ENCODE assay signal across 26 mouse cellular contexts in genomic region chr5:28178322-28178721, GRCm38 (mm10). TPM values are rescaled to one million over a fixed set of nuclear protein-coding genes. Genes with fewer than 3 reads are reported as not detected.
DNase-seq lines count a peak whose midpoint lies in the region; ATAC-seq and TF ChIP-seq lines count a peak whose summit lies in the region.
"Had no signal": no experiment of that assay in that cellular context is flagged by ENCODE, and none has a peak within 500 bp of the region (broad histone marks: within the 10 kb centered on the region; RNA-seq: fewer than 3 reads in every experiment).

No protein-coding gene starts in this region.

- WGBS in hindbrain, embryonic 10.5 days, result 22% methylated on average over 5 of the region's 5 CpGs
- 25% methylated on average over 5 of the region's 5 CpGs for WGBS in hindbrain, embryonic 12.5 days
- WGBS in midbrain, embryonic 11.5 days, result 16% methylated on average over 5 of the region's 5 CpGs
- 33% methylated on average over 5 of the region's 5 CpGs for WGBS in midbrain, postnatal 0 days
- WGBS in midbrain, embryonic 14.5 days, result 21% methylated on average over 5 of the region's 5 CpGs
- WGBS in midbrain, embryonic 15.5 days, result 26% methylated on average over 5 of the region's 5 CpGs

- H3K9ac ChIP-seq in hindbrain, embryonic 12.5 days, result no peak overlapping the region
- H3K9ac ChIP-seq in midbrain, embryonic 11.5 days (ENCODE audit: low read length), result no peak overlapping the region
- H3K9ac ChIP-seq in midbrain, postnatal 0 days (replicated peaks; ENCODE audit: low read length, poor library complexity, severe bottlenecking), result no peak overlapping the region
- H3K9ac ChIP-seq in midbrain, embryonic 14.5 days (replicated peaks; ENCODE audit: low read length), result no peak overlapping the region
- no peak overlapping the region for H3K9ac ChIP-seq in midbrain, embryonic 15.5 days
- H3K9ac ChIP-seq: embryonic facial prominence, embryonic 12.5 days; forebrain, embryonic 13.5 days; forebrain, embryonic 15.5 days had no signal

- peaks cover 100% of the 10 kb centered on the region for H3K27me3 ChIP-seq in hindbrain, embryonic 10.5 days (ENCODE audit: insufficient read depth, poor library complexity, severe bottlenecking)
- H3K27me3 ChIP-seq in hindbrain, embryonic 12.5 days, result peaks cover 82% of the 10 kb centered on the region
- peaks cover 61% of the 10 kb centered on the region for H3K27me3 ChIP-seq in midbrain, embryonic 11.5 days (ENCODE audit: control insufficient read depth, insufficient read depth, low read length)
- peaks cover 16% of the 10 kb centered on the region for H3K27me3 ChIP-seq in midbrain, postnatal 0 days (ENCODE audit: insufficient read depth, low read length)
- peaks cover 28% of the 10 kb centered on the region for H3K27me3 ChIP-seq in midbrain, embryonic 14.5 days (ENCODE audit: control insufficient read depth, insufficient read depth, low read length)
- peaks cover 38% of the 10 kb centered on the region for H3K27me3 ChIP-seq in midbrain, embryonic 15.5 days (replicated peaks)
- H3K27me3 ChIP-seq: CH12.LX had no signal

- H3K9me3 ChIP-seq in hindbrain, embryonic 10.5 days, result no peaks in the 10 kb centered on the region
- H3K9me3 ChIP-seq in hindbrain, embryonic 12.5 days (replicated peaks), result no peaks in the 10 kb centered on the region
- no peaks in the 10 kb centered on the region for H3K9me3 ChIP-seq in midbrain, embryonic 11.5 days (ENCODE audit: control insufficient read depth, low read length)
- H3K9me3 ChIP-seq in midbrain, postnatal 0 days (ENCODE audit: low read length), result no peaks in the 10 kb centered on the region
- H3K9me3 ChIP-seq in midbrain, embryonic 14.5 days (ENCODE audit: control insufficient read depth, low read length), result no peaks in the 10 kb centered on the region
- H3K9me3 ChIP-seq in midbrain, embryonic 15.5 days, result no peaks in the 10 kb centered on the region
- H3K9me3 ChIP-seq: embryonic facial prominence, embryonic 10.5 days; embryonic facial prominence, embryonic 12.5 days; forebrain, embryonic 13.5 days; forebrain, embryonic 15.5 days; G1E had no signal

- no peak overlapping the region for H3K4me2 ChIP-seq in hindbrain, embryonic 12.5 days (replicated peaks)
- H3K4me2 ChIP-seq in midbrain, embryonic 11.5 days, result peak overlapping the region; percentile 15
- no peak overlapping the region for H3K4me2 ChIP-seq in midbrain, postnatal 0 days (ENCODE audit: low read depth, low read length, poor library complexity, severe bottlenecking)
- peak overlapping the region; percentile 21; the same call in 1 of the 2 replicates for H3K4me2 ChIP-seq in midbrain, embryonic 14.5 days (ENCODE audit: low read length)
- no peak overlapping the region for H3K4me2 ChIP-seq in midbrain, embryonic 15.5 days
- H3K4me2 ChIP-seq: embryonic facial prominence, embryonic 12.5 days; forebrain, embryonic 13.5 days; forebrain, embryonic 15.5 days had no signal

- no peak for TF ChIP-seq CTCF in midbrain, postnatal 0 days (IDR thresholded peaks at IDR 0.05)

- H3K27ac ChIP-seq in hindbrain, embryonic 10.5 days, result peak overlapping the region; percentile 57; the same call in 1 of the 2 replicates
- no peak overlapping the region for H3K27ac ChIP-seq in hindbrain, embryonic 12.5 days
- no peak overlapping the region; the same call in 1 of the 2 replicates for H3K27ac ChIP-seq in midbrain, embryonic 11.5 days (ENCODE audit: low read depth, low read length)
- H3K27ac ChIP-seq in midbrain, postnatal 0 days (ENCODE audit: low read depth, low read length), result no peak overlapping the region
- 0 out of 2 replicates have a peak overlapping the region, but pooled peaks have one; percentile 20 for H3K27ac ChIP-seq in midbrain, embryonic 14.5 days (replicated peaks; ENCODE audit: low read depth, low read length)
- no peak overlapping the region for H3K27ac ChIP-seq in midbrain, embryonic 15.5 days
- H3K27ac ChIP-seq: embryonic facial prominence, embryonic 10.5 days; embryonic facial prominence, embryonic 12.5 days; forebrain, embryonic 13.5 days; forebrain, embryonic 15.5 days had no signal

- H3K4me3 ChIP-seq in hindbrain, embryonic 10.5 days, result no peak overlapping the region
- no peak overlapping the region for H3K4me3 ChIP-seq in hindbrain, embryonic 12.5 days
- H3K4me3 ChIP-seq in midbrain, embryonic 11.5 days (ENCODE audit: low read depth, low read length), result no peak overlapping the region
- no peak overlapping the region for H3K4me3 ChIP-seq in midbrain, postnatal 0 days (ENCODE audit: low read depth, low read length)
- H3K4me3 ChIP-seq in midbrain, embryonic 14.5 days (replicated peaks; ENCODE audit: low read depth, low read length), result no peak overlapping the region
- no peak overlapping the region for H3K4me3 ChIP-seq in midbrain, embryonic 15.5 days
- H3K4me3 ChIP-seq: embryonic facial prominence, embryonic 10.5 days; embryonic facial prominence, embryonic 12.5 days; forebrain, embryonic 13.5 days; forebrain, embryonic 15.5 days had no signal

- peaks cover 59% of the 10 kb centered on the region for H3K4me1 ChIP-seq in hindbrain, embryonic 10.5 days (replicated peaks)
- peaks cover 9% of the 10 kb centered on the region; the same call in 1 of the 2 replicates for H3K4me1 ChIP-seq in hindbrain, embryonic 12.5 days
- H3K4me1 ChIP-seq in midbrain, embryonic 11.5 days (ENCODE audit: control insufficient read depth, insufficient read depth, low read length), result peaks cover 38% of the 10 kb centered on the region
- H3K4me1 ChIP-seq in midbrain, postnatal 0 days (ENCODE audit: insufficient read depth, low read length), result no peaks in the 10 kb centered on the region; the same call in none of the 2 replicates
- H3K4me1 ChIP-seq in midbrain, embryonic 14.5 days (ENCODE audit: control insufficient read depth, insufficient read depth, low read length), result peaks cover 39% of the 10 kb centered on the region
- peaks cover 24% of the 10 kb centered on the region for H3K4me1 ChIP-seq in midbrain, embryonic 15.5 days
- H3K4me1 ChIP-seq: embryonic facial prominence, embryonic 12.5 days; forebrain, embryonic 15.5 days had no signal

- ATAC-seq in hindbrain, embryonic 12.5 days (ENCODE audit: low FRiP score), result no peak
- ATAC-seq in midbrain, embryonic 11.5 days (ENCODE audit: low FRiP score), result no peak
- no peak for ATAC-seq in midbrain, postnatal 0 days (ENCODE audit: low FRiP score)
- ATAC-seq in midbrain, embryonic 14.5 days (ENCODE audit: low FRiP score, low TSS enrichment), result no peak
- ATAC-seq in midbrain, embryonic 15.5 days (replicated peaks), result no peak
- ATAC-seq: activated CD4-positive, CD25-positive, alpha-beta regulatory T cell, adult 4 months; CD4-positive, CD25-positive, alpha-beta regulatory T cell, adult 4 months; forebrain, embryonic 13.5 days; forebrain, embryonic 15.5 days; Patski had no signal

- DNase-seq in hindbrain, embryonic 10.5 days (ENCODE audit: low spot score), result no peak
- DNase-seq in midbrain, embryonic 11.5 days (ENCODE audit: low spot score, missing footprints), result peak; percentile 90
- DNase-seq in midbrain, postnatal 0 days (ENCODE audit: low spot score), result no peak
- no peak for DNase-seq in midbrain, embryonic 14.5 days
- DNase-seq: adrenal gland, adult 8-10 months; adrenal gland, postnatal 14 days; adrenal gland, postnatal 36 days; B cell, adult 2 months; cerebellum, adult 11-12 months; cerebellum, adult 2 months; cerebellum, adult 9-10 months; cerebellum, postnatal 10 days; cerebellum, postnatal 25 days had no signal

- H3K36me3 ChIP-seq in hindbrain, embryonic 10.5 days, result no peaks in the 10 kb centered on the region
- H3K36me3 ChIP-seq in hindbrain, embryonic 12.5 days, result no peaks in the 10 kb centered on the region
- H3K36me3 ChIP-seq in midbrain, embryonic 11.5 days (ENCODE audit: control insufficient read depth, insufficient read depth, low read length), result no peaks in the 10 kb centered on the region
- H3K36me3 ChIP-seq in midbrain, postnatal 0 days (ENCODE audit: insufficient read depth, low read length), result no peaks in the 10 kb centered on the region
- H3K36me3 ChIP-seq in midbrain, embryonic 14.5 days (ENCODE audit: control insufficient read depth, insufficient read depth, low read length), result 0 out of 2 replicates have a peak, but pooled peaks cover 2% of the 10 kb centered on the region
- no peaks in the 10 kb centered on the region for H3K36me3 ChIP-seq in midbrain, embryonic 15.5 days (replicated peaks)
- H3K36me3 ChIP-seq: embryonic facial prominence, embryonic 10.5 days; embryonic facial prominence, embryonic 12.5 days; forebrain, embryonic 15.5 days; G1E had no signal

RNA-seq across cellular contexts. Expression of gene En2, which starts 12.8 kb away (rescaled TPM):
- polyA plus RNA-seq in hindbrain, embryonic 10.5 days (2016; fragmentation: Nextera tagmentation; extraction: Ambion mirVana), result 0.50 and 0.88 TPM in 2 replicates
- polyA plus RNA-seq in hindbrain, embryonic 12.5 days (2016; fragmentation: Nextera tagmentation; extraction: Ambion mirVana), result 0.66 and 0.86 TPM in 2 replicates
- polyA plus RNA-seq in midbrain, embryonic 11.5 days (2014; fragmentation: Nextera tagmentation; extraction: Ambion mirVana), result 2.4 and 2.9 TPM in 2 replicates
- total RNA-seq in midbrain, postnatal 0 days (2014; rRNA removed), result 49.5 and 62.0 TPM in 2 replicates
- 0.86 and 1.0 TPM in 2 replicates for polyA plus RNA-seq in midbrain, postnatal 0 days (2015; fragmentation: Nextera tagmentation; extraction: Ambion mirVana)
- polyA plus RNA-seq in midbrain, embryonic 14.5 days (2014; fragmentation: Nextera tagmentation; extraction: Ambion mirVana), result 3.8 TPM in 2 replicates
- 0.93 and 1.5 TPM in 2 replicates for polyA plus RNA-seq in midbrain, embryonic 15.5 days (2015; fragmentation: Nextera tagmentation; extraction: Ambion mirVana)
- total RNA-seq: CH12.LX, G1E had no signal
- polyA plus RNA-seq: activated CD4-positive, CD25-positive, alpha-beta regulatory T cell, adult 4 months; CD4-positive, CD25-positive, alpha-beta regulatory T cell, adult 4 months; embryonic facial prominence, embryonic 10.5 days; embryonic facial prominence, embryonic 12.5 days; embryonic facial prominence, embryonic 14.5 days; forebrain, embryonic 11.5 days; forebrain, embryonic 15.5 days; G1E had no signal

Comparison
In these comparisons a context has a peak if more than half of its experiments do, and no peak if none do; other contexts are left out.
1. H3K27ac ChIP-seq: peak in hindbrain, embryonic 10.5 days (single experiment) and midbrain, embryonic 14.5 days (single experiment); none in hindbrain, embryonic 12.5 days (single experiment), midbrain, embryonic 11.5 days (single experiment), midbrain, postnatal 0 days (single experiment) and midbrain, embryonic 15.5 days (single experiment).
2. H3K4me2 ChIP-seq: peak in midbrain, embryonic 11.5 days (single experiment) and midbrain, embryonic 14.5 days (single experiment); none in hindbrain, embryonic 12.5 days (single experiment), midbrain, postnatal 0 days (single experiment) and midbrain, embryonic 15.5 days (single experiment).